Mouse (Mus musculus): ENCODE measurements at regions not wholly inside any gene's neighbourhood (a gene's known extent, or its start where the extent isn't known, plus 50 kb on each side); places are given as distances from the start of the nearest gene placed in this dataset.

DNA sequence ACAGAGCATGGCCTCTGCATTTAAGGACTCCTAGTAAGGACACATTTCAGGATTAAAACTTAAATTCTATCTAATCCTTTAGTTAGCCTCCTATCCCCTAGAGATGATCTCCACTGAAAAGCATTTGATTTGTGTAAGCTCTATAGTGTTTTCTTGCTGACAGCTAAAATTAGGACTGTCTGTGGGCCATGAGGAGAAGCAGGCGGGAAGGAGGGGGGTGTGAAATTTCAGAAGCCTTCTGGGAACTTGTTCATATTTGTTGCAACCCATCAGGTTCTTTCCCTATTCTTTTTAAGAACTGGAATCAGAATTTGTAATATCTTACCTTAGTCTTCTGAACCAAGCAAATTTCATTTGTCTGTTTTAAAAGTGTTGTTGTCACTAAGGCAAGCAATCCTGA, 114.7 kb upstream of the Sp4 start:
- in situ Hi-C loops (cut with MboI, MseI): loop anchor here (10.0 kb wide), 1 partner anchor 221 kb away; the partner anchor contains the start of gene Dnah11

DNA sequence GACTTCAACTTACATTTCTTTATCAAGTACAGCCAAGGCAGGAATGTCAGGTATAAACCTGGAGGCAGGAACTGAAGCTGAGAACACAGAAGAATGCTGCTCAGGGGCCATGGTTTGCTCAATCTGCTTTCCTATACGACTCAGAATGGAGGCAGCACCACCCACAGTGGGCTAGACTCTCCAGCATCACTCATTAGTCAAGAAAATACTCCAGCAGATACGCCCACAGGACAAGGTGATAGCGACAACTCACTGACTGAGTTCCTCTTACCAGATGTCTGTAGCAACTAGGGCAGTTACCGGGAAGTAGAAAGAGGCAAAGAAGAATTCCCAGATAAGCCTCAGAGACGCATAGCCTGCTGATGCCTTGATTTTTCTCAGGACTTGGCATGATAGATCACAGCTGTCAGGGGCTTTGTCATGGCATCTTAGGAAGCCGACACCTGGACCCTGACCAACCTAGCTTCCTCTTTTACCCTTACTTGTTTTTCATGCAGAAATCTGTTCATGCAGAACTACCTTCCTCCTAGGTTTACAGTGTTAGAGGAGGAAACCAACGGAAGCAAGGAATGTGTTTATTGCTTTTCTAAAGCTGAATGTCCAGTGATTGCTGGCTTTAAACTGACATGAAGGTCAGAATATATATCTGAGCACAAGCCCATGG, 110.7 kb upstream of the Sp4 start:
- in situ Hi-C loops (cut with MboI, MseI): loop anchor here (10.0 kb wide), 1 partner anchor 217 kb away; the partner anchor contains the start of gene Dnah11

DNA sequence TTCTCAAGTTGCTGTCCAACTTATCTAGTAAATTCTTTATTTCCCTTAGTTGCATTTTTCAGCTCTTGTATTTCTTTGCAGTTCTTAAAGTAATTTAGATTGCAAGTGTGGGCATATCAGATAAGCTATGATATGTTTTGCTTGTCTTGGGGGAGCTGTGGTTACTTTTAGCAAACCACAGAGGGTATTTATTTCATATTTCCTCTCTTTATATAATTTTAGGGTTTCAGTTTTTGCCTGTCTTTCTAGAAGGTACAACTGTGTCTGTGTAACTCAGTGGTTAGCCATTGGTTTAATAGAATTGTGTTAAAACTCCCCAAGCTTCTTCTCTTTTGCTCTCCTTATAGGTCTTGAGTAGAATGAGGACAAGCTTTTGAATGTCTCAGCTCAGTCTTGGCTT, 109.7 kb upstream of the Sp4 start:
- in situ Hi-C loops (cut with MboI, MseI): loop anchor here (10.0 kb wide), 1 partner anchor 216 kb away; the partner anchor contains the start of gene Dnah11

DNA sequence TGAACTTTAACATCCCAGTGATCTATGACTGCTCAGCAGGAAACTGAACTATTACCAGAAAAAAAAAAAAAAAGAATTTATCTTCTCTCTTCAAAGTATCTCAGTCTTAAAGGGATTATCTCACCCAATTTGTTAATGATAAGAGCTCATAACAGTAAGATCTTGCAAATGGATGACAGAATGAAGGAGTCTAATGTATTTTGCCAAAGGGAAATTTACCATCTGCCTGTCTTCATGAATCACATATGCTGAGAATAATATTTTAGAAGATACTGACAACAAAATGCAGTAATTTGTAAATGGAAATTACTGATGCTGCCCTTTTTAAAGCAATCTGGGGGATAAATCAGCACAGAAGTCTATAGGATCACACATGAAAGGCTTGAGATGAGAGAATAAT, 103.9 kb upstream of the Sp4 start:
- in situ Hi-C loops (cut with MboI, MseI): no loop called here

DNA sequence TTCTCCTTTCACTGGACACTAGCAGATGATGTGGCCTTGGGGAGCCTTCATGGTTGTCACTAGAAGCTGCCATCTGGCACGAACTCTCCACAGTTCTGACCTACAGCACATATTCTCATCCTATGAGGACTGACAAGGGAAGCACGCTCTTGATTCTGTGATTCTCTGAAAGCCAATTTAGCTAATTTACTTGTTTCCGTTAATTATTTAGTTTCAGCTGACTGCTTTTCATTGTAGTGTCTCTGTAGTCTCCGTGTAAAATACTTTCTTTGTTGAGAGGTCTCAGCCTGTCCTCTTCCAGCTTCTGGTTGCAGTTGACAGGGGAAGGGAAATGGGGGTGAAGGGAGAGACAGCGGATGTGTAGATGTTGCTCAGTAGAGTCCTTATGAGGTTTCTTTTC, 102.9 kb upstream of the Sp4 start:
- in situ Hi-C loops (cut with MboI, MseI): no loop called here

DNA sequence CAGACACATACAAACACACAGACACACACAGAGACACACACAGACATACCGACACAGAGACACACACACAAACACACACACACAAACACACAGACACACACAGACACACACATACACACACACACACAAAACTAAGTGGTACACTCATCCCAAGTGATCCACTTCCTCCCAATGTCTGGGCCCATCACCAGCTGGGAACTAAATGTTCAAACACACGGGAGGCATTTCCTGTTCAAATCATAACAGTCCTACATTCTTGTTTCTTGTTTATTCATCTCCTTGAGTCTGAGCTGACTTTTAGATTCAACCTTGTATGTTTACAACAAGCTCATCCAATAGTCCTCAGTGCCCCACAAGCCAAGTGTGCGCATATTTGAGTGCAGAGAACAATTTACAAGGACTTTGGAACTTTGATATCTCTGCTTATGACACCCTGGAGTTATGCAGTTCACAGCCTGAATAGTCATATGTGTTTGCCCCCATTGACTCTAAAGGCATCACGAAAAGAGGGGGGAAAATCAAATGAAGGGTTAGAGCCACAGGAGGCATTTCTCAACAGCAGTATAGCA, 102.4 kb upstream of the Sp4 start:
- in situ Hi-C loops (cut with MboI, MseI): no loop called here

DNA sequence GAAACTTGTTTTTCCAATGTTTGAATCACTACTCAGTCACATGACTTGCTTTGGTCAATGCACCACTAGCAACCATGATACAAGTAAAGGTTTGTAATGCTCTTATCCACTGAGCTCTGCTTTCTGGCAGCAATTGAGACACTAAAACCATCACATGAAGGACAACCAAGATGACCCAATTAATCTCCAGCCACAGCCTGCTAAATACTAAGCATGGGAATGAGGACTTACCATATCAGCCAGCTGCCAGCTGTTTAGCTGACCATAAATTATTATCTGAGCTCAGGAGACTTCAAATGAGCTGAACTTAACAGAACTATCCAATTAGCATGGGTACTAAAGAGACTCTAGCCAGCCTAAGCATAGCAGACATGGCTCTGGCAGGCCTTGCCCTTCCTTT, 100.1 kb upstream of the Sp4 start:
- in situ Hi-C loops (cut with MboI, MseI): no loop called here

DNA sequence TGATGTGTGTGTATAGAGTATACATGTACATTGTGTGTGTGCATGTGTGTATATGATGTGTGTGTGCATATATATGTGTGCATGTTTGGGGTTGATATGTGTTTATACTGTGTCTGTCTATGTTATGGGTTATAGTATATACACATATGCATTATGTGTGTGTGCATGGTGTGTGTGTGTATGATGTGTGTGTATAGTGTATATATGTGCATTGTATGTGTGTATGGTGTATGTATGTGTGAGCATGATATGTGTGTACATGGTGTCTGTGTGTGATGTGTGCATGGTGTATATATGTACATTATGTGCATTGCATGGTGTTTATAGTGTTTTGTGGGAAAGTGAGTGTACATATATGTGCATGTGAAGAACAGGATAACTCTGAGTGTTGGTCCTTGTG, 90.4 kb upstream of the Sp4 start:
- in situ Hi-C loops (cut with MboI, MseI): no loop called here

DNA sequence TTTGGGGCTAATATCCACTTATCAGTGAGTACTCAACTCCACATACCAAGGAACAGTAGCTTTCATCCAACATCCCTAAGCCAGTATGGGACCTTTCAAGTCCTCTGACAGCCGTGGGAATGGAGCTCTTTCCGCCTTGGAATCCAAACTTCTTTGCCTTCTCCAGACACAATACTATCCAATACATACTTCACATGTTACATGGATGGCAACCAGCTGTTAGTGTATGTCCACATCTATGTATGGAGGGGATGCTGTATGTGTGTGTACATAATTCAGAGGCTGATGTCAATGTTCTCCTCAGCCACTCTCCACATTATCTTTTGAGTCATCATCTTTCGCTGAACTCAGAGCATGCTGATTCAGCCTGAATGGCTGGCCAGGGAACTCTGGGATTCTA, 79.8 kb upstream of the Sp4 start:
- in situ Hi-C loops (cut with MboI, MseI): no loop called here

DNA sequence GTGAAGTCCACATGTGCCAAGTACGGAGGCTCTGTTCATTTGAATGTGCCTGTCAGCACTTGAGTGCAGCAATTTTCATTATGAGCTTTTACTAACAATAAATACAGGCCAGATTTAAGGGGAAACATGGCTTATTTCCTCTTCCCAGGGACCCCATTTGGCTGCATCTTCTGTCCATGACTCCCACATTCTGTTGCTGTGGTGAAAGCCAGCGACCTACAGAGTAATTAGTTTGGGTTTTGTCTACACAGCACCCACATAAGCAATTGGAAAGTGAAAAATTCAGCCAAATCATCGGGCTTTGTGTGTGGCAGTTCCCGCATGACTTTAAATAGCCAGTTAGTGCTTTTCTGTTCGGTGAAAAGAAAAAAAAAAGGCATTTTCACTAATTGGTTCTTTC, 76.7 kb upstream of the Sp4 start:
- in situ Hi-C loops (cut with MboI, MseI): no loop called here

DNA sequence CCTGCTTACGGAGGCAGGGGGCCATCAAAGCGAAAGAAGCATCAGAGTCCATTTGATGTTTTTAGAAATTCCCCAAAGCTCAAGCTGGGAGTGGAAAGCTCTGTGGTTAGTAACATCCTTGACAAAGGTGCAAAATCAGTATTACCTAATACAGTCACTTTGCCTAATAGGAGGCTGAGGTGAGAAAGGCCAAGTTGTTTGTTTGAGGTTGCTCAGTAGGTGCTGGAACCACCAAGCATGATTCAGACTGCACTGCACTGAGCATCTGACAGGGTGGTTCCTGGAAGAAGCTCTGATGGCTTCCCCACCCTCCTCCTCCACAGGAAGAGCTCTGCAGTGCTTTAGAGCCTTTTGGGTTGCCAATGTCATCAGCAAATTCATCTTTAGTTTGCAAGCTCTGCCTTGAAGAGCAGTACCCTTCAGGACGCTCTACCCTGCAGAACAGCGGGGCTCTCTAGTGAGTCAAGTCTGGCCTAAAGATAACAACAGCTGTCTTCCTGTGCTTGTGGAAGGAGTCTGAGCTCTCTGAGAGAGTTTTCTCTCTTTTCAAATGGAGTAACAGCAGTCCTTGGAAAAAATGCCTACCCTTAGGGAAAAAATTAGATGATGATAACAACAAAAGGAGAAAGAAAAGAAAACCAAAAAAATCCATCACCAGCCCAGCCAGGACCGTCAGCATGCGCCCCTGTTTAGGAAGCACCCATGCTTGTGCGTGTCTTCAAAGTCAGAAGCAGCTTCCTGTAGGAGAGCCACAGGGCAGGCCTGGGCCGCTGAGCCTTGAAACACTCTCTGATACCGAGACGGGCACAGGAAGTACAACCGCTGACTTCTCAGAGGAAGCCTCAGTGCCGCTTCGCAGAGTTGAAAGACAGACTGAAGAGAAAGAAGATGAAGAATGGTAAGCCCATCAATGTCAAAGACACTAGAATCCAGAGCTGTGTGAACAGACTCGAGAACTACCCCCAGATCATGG, 75.6 kb upstream of the Sp4 start:
- in situ Hi-C loops (cut with MboI, MseI): no loop called here

DNA sequence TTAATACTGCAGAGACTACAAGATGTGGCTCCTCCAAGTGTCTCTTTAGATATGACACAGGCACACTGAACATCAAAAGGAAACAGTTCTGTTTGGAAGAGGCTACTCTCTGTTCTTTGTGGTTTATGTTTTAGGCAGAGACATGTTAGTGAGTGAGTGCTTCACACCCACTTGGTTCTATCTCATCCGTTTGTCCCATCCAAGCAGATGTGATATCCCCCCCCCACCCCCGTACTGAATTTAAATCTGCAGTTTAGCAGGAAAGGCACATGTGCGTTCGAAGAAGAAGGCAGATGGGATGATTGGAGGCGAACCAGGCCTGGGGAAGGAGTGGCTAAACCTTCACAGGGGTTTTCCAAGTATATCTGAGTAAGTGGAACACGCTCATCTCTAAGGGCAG, 72.0 kb upstream of the Sp4 start:
- in situ Hi-C loops (cut with MboI, MseI): loop anchor here (5.0 kb wide), 1 partner anchor 71 kb away; the partner anchor contains the start of gene Sp4

DNA sequence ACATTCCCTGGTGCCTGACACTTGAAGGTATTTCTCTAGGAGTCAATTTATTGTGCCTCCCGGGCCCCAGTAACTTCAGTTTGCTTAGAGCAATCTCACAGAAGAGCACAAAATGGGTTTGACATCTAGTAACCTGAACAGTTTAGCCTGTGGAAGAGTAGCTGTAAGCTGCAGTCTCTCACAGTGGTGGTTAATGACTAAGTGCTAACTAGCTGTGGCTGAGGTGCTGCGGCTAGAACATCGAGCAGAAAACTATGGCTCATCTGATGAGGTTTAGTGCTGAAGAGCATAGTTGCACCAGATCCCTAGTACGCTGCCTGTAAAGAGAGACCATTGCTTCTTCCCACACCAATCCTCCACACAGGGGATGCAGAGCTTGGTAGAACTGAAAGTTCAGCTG, 70.7 kb upstream of the Sp4 start:
- in situ Hi-C loops (cut with MboI, MseI): loop anchor here (5.0 kb wide), 1 partner anchor 70 kb away; the partner anchor contains the start of gene Sp4

DNA sequence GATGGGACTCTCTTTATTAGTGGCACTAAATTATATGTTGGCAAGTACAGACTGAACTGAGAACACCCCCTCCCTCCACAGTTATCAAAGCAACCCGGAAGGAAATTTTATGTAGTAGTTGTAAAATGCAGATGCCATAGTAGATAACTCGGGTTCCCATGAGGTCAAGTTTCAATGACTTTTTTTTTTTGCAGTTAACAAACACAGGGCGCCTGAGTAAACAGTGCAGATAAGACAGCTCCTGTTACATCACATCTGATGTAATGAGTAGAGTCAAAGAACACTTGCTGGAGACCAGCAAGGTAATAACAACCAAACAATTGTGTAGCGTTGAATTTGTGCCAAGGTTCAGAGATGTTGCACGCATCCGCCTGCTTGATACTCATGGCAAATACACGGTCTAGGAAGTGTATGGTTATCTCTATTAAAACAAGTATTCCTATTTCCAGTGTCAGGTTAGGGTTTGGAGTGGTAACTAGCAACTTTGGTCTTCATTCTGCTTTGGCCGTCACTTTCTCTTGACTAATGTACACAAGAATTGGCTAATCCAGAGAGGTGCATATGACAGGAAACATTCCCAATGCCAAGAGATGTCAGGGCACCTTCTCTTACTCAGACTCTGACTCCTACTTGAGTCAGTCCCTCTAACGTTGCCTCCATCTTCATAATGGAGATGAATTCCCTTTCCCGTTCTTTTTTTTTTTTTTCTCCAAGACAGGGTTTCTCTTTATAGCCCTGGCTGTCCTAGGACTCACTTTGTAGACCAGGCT, 66.3 kb upstream of the Sp4 start:
- in situ Hi-C loops (cut with MboI, MseI): no loop called here

DNA sequence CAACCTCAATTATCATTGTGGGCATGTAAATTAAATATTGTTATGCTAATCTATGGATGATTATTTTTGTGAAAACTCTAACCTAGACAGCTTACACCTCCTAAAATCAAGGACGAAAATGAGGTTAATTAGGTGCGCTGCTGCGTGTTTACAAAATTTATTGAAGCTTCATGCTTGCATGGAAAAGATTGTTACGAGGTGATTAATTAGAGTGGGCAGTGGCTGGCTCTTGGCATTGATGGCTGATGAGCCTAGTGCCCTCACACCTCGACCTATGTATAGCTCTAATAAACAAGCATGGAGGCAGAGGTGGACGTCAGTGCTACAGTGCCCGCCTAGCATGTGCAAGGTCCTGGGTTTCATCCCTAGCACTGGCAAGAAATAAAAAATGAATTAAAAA, 51.6 kb upstream of the Sp4 start:
- in situ Hi-C loops (cut with MboI, MseI): loop anchor here (5.0 kb wide), 1 partner anchor 36 kb away; no protein-coding TSS in a partner anchor

DNA sequence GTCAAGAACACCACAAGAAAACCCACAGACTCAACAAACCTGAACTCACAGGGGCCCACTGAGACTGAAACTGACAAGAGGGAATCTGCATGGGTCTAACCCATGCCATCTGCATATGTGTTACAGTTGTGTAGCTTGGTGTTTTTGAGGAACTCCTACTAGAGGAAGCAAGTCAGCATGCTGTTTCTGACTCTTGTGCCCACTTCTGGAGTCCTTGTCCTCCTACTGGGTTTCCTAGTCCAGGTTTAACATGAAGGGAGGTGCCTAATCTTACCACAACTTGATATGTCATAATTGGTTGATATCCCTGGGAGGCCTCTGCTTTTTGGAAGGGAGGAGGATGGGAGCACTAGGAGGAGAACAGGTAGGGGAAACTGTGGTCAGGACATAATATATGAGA, 50.2 kb upstream of the Sp4 start:
- in situ Hi-C loops (cut with MboI, MseI): loop anchor here (5.0 kb wide), 1 partner anchor 34 kb away; no protein-coding TSS in a partner anchor

Measured in T-helper 2 cell (primary cell).